Mouse (Mus musculus) left cerebral cortex, adult 11 months (tissue): ENCODE results near the gene Ciz1.

Source experiments
- DNase-seq: peaks from one replicate; pipeline ENCODE4 v3.0.0; 2022; ENCODE audit warnings: low spot score

Gene Ciz1

DNA sequence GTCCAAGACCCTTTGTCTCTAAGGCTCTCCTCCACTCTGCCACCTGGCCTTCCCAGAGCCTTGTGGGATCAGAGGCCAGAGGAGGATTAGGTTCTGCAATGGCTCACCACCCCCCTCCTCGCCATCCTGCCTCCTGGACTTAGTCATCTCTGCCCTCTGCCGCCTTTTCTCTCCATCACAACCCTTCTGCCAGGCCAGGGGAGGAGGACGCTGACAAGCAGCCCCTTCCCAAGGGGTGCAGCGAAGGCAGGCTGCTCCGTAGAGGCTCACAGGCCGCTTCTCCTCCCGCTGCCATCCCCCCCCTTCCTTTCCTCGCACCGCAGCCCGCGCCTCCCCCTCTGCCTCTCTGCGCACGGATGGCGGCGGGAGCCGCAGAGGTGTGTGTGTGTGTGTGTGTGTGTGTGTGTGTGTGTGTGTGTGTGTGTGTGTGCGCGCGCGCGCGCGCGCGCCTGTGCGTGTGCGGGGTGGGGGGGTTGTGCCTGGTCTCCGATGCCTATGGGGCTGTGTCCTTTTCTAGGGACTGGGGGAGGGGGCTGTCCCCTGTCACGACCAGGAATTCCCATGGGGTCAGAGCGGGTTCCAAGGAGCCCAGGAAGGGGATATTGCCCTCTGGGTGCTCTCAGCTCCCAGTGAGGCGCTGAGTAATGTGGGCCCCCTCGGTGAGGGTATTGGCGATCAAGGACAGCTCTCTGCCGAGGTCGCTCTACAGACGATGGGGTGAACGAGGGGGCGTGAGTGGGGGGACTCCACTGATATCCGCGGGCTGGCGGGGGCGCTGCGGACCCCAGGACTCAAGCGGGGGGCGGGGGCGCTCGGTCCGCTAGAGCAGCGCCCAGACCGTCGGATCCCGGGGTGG, at the start of gene Ciz1:
Ciz1 (plus strand) TSS at position 177 of the 856 bp plus-strand sequence.
- DNase-seq = no peak

DNA sequence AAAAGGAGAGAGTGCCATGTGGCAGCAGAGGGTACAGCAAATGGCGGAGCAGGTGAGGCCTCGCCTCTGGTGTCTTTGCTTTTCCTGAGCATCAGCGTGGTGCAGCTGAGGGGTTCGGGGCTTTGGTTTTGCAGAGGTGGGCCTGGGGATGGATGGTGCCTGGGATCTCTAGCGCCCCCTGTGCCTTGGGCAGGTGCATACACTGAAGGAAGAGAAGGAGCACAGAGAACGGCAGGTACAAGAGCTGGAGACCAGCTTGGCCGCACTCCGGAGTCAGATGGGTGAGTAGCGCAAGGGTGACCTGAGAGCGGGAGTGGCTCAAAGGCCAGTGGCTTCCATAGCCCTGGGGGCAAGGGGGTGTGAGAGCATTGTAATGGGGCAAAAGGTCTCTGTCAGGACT, 49.2 kb upstream of the Ciz1 start:
- DNase-seq = no peak

DNA sequence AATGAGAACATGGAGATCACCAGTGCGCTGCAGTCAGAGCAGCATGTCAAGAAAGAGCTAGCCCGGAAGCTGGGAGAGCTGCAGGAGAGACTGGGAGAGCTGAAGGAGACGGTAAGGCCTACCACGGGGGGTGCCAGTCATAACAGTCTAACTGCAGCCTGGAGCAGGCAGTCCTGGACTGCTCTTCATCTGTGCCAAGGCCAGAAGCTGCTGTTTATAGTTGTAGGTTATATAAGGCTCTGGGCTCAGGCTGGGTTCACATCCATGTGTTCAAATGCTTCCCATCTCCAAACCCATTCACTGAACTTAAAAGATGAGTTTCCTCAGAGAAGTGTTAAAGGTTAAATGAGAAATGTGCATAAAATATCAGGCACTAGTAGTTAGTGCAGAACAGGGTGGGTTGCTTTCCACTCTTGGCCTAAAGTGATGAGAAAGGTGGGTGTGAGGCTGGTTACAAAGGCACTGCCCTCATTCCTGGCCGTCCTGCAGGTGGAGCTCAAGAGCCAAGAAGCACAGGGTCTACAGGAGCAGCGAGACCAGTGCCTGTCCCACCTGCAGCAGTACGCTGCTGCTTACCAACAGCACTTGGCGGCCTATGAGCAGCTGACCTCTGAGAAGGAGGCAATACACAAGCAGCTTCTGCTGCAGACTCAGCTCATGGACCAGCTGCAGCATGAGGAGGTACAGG, 47.8 kb upstream of the Ciz1 start:
- no peak for DNase-seq

- DNase-seq = no peak
Measured at GRCm38 (mm10) chr2:32305668-32306067, 46.5 kb upstream of the Ciz1 start.

DNA sequence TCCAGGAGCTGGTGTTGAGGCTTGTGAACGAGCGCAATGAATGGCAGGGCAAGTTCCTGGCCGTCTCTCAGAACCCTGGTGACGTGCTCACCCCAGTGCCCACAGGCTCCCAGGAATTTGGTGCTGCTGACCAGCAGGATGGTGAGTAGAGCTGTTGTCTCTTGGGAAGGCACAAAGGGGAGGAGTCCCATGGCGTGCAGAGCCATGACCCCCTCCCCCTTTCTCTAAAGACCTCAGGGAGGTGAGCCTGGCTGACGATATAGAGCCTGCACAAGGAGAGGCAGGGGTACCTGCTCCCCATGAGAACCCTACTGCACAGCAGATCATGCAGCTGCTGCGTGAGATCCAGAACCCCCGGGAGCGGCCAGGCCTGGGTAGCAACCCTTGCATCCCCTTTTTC, 46.0 kb upstream of the Ciz1 start:
- no peak for DNase-seq

GRCm38 (mm10) chr2:32307247-32307798, 44.8 kb upstream of the Ciz1 start:
- DNase-seq = no peak

DNA sequence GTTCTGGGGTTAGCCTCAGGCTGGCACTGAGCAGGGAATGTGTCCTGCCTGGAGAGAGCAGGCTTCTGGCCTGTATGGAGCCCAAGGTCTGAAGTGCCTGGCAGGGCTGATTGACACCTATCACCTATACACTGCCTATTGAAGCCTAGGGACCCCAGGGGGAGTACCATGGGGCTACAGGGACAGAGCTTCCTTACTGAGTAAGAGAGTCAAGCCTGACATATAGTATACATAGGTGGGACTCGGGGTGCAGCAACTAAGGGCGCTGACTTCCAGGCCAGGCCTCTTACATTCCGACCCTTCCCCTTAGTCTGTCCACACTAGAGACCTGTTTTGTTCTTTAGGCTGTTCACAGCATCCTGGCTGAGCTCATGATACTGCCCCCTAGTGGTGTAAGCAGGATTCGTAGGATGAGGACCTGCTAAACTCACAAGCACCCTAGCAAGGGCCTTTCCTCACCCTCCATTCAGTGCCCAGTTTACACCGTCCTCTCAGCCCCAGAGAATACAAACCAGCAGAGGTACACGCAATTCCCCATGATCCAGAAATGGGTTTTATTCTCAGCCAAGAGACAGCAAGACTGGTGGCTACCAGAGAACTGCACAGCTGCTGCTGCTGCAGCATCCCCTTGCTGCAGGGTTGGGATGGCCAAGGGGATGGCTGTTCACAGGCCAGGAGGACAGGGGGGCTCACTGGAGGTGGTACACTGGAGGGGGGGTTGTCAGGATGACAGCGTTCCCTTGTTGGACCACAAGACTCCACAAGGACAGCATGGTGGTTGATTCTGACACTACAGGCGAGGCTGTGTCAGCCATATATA, 44.0 kb upstream of the Ciz1 start:
- DNase-seq = no peak

DNA sequence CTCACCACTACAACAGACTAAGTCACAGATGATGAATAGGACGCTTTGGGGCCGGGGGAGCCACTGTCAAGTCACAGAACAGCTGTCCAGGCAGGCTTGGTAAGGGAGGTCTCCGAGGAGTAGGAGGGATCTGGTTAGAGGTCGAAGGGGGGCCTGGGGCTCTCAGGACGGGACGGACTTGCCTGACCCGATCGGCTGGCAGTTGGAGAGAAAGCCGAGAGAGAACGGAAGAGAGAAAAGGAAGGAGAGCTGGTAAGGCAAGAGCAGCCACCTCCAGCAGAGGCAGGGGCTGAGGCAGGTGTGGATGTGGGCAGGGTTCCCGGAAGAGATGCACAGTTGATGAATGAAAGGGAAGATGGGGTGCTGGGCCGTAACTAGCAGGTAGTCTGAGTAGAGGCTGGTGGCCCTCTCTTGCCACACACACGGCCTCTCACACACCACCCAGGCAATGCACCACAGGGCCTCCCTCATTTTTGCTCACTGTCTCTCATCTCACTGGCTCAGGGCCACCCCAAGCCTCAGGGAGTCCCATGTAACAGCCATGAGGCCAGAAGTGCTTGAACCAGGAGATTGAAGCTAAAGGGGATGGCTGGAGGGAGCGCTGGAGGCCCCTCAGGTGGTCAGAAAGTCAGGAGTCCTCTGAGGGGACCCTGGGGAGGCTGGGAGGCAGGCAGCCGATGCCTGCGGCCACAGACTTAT, 43.1 kb upstream of the Ciz1 start:
- DNase-seq = no peak

- no peak for DNase-seq
Measured at GRCm38 (mm10) chr2:32310096-32310845, 41.9 kb upstream of the Ciz1 start.

GRCm38 (mm10) chr2:32311443-32312317, 40.4 kb upstream of the Ciz1 start:
- no peak for DNase-seq

GRCm38 (mm10) chr2:32312318-32312964, 39.7 kb upstream of the Ciz1 start:
- no peak for DNase-seq

- DNase-seq = no peak
Measured at GRCm38 (mm10) chr2:32314831-32315230, 37.3 kb upstream of the Ciz1 start.

DNA sequence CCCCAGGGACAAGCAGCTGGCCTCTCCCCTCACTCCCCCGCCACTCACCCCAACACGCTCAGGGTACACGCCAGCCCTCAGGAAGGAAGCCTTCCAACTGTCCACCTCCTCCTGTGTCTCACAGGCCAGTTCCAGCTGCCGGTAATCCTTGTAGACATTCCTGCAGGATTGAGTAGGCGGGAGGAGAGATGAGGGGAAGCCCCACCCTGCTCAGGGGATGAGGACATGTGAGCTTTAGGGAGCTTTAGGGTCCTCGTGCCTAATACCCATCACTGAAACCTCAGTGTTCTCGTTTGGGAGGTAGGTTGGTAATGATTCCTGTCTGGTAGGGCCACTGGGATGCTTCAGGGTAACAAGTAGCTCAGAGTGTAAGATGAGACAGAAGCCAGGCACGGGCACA, 36.4 kb upstream of the Ciz1 start:
- no peak for DNase-seq

DNA sequence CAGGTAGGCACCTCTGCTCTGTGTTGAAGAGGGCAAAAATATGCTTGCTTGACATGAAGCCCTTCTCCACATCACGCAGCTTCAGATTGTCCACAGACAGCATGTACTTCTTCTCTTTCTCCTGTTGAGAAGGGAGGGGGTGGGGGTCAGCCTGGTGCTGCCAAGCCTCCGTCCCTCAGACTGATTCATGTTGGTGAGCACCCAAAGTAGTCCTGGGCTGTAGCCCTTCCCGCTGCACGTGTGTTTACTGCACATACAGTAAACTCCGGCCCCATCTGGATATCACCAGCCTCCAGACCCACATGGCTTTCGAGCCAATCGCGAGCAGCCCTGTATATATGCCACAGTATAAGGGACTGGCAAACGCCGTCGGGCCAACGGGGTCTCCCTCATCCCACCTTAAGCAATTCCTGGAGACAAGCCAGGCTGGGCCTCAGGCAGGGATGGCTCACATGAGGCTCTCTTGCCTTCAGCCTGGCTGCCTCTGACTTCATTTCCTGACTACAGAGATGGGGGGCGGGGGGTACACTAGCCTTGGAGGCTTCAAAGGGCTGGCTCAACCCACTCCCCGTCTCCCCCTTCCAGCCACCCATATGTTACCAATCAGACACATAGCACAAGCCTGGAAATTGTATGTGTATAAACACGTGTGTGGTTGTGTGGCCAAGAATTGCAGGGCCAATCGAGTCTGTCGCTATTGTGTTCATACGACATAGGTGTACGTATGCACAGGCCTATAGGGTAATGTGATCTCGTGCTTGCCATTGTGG, 35.1 kb upstream of the Ciz1 start:
- no peak for DNase-seq

GRCm38 (mm10) chr2:32317791-32318417, 34.2 kb upstream of the Ciz1 start:
- no peak for DNase-seq

DNA sequence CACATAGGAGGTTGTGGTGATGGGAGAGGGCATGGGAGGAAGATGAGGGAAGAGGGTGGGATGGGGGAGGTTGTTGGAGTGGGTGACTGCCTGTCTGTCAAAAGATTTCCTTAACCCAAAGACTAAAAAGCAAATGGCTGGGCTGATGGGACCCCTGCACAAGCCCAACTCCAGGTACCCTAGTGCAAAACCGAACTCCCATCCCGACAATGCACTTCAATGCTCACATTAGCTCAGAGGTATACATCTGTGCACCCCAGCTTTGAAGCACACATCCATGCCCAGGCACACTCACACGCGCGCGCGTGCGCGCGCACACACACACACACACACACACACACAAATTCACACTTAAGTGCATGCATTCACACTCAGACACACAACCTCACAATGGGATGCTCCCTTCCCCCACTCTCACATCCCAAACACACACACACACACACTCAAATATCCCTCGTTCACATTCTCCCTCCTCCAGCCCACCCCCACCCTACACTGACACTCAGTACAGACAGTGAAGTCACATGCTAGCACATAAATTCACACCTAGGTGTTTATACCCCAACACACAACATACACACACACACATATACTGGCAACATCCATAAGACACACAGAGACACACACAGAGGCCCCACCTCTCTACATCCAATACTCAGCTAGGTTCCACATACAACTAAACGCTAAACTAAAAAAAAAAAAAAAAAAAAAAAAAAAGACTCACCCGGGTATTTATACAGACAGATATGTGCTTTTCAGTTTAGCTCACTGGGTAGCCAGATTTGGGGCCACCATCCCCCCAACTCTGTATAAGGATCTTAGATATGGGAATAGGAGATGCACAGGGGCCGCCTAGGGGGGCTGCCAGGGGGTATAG, 33.2 kb upstream of the Ciz1 start:
- DNase-seq = no peak
